Mouse (Mus musculus): ENCODE measurements around the gene Olfr1255. TPM values are rescaled to one million over a fixed set of nuclear protein-coding genes. Genes with fewer than 3 reads are reported as not detected.

Olfr1255 gene
- not detected in 2 replicates for polyA plus RNA-seq (2012; ENCODE audit: insufficient read depth, insufficient read length, missing spikeins)

DNA sequence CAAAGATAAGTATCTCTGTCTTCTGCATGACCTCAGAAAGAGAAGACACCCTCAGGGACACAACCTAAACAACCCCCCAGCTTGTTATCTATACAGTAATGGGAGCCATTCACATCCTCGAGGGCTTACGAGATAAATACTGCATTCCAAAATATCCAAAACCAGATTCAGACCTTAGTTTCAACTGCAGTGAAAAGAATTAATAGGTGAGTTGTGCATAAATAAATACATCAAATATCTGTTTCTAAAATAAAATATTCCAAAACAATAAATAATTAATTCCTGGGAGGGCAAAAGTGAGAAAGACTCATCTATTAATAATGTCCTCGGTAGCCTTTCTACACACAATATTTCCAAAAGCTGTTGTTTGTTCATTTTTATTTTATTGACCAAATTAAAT lies at the start of gene Olfr1255:
TSS of gene Olfr1255 (plus strand) at position 301 of the 400 bp plus-strand sequence.
- H3K4me3 ChIP-seq (ENCODE audit: insufficient read depth, low read depth, low read length) = no peak within 1 kb of the TSS
- H3K4me1 ChIP-seq (ENCODE audit: control insufficient read depth, insufficient read depth, insufficient read length, low read length) = no peaks in the 10 kb centered on the region
- H3K27ac ChIP-seq (replicated peaks; ENCODE audit: low read depth, low read length) = no peak within 1 kb of the TSS

DNA sequence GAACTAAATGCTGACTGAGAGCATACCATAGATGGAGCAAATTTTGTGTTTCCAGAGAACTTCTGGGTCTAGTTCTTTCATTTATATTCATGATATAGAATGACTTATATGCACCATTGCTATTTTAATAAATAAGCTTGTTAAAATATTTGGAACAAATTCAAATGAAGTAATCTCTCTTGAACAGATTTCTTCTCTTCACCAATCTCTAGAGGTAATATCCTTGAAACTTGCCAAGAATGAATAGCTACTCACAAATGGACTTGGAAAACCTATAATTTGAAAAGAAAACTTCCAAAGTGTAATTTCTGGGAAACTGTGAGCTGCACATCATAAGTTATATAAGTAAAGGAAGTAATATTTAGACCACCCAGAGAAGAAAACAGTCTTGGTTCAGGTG lies 18.3 kb upstream of the Olfr1255 start, which contains the start of gene Olfr1254:
TSS of gene Olfr1254 (minus strand) at position 101 of the 400 bp plus-strand sequence.
- H3K27ac ChIP-seq (replicated peaks; ENCODE audit: low read depth, low read length) = no peak within 1 kb of the TSS
- H3K4me1 ChIP-seq (ENCODE audit: control insufficient read depth, insufficient read depth, insufficient read length, low read length) = no peaks in the 10 kb centered on the region
- no peak within 1 kb of the TSS for H3K4me3 ChIP-seq (ENCODE audit: insufficient read depth, low read depth, low read length)

DNA sequence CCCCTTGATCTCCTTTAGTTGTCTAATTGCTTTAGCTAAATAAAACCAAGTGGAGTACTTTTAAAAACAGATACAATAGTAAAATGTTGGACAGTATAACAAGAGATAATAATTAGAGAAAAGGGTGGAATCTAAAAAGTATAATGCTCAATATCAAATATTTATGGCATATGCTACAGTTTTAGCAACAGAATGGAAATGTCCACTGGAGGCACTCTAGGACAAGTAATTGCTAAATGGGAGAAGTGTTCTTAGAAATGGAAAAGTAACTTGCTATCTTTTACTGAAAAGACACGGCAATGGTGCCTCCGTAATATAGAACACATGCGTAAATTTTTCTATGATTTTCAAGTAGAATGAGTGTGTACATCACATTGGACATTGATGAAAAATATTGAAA lies 12.3 kb upstream of the Olfr1255 start:
- no peaks in the 10 kb centered on the region for H3K4me1 ChIP-seq (ENCODE audit: control insufficient read depth, insufficient read depth, insufficient read length, low read length)
- H3K4me3 ChIP-seq (ENCODE audit: insufficient read depth, low read depth, low read length) = no peak overlapping the region
- H3K27ac ChIP-seq (replicated peaks; ENCODE audit: low read depth, low read length) = no peak overlapping the region

DNA sequence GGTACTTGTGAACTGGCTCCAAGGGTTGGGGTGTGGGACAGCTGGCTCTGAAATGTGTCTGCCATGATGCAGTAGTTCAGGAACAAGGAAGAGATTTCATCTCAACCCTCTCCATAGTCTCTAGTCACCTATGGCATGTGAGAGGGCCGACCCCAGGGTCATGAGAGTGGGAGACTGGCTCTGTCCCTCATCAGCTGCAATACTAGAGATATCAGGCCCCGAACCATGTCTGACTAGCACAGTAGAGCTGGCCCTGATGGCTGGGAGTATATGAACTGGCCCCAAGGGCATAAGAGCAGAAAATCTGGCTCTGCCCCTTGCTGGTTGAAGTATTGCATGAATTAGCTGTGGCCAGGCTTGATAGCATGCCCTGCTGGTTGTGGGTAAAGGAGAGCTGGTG lies 1.1 kb upstream of the Olfr1255 start:
- H3K4me1 ChIP-seq (ENCODE audit: control insufficient read depth, insufficient read depth, insufficient read length, low read length) = no peaks in the 10 kb centered on the region
- H3K4me3 ChIP-seq (ENCODE audit: insufficient read depth, low read depth, low read length) = no peak overlapping the region
- no peak overlapping the region for H3K27ac ChIP-seq (replicated peaks; ENCODE audit: low read depth, low read length)

DNA sequence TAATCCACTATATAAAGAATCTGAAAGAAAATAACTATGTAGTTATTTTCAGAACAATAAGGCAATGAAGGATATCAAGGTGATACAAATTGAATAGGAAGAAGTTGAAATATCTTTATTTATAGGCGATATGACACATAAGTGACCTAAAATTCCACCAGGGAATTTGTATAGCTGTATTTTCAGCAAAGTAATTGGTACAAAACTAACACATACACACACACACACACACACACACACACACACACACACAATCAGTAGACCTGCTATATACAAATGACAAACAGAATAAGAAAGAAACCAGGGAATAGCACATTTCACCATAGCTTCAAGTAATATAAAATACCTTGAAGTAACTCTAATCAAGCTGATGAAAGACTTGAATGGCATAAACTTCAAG lies 8.4 kb downstream of the Olfr1255 start:
- no peaks in the 10 kb centered on the region for H3K4me1 ChIP-seq (ENCODE audit: control insufficient read depth, insufficient read depth, insufficient read length, low read length)
- no peak overlapping the region for H3K4me3 ChIP-seq (ENCODE audit: insufficient read depth, low read depth, low read length)
- no peak overlapping the region for H3K27ac ChIP-seq (replicated peaks; ENCODE audit: low read depth, low read length)

DNA sequence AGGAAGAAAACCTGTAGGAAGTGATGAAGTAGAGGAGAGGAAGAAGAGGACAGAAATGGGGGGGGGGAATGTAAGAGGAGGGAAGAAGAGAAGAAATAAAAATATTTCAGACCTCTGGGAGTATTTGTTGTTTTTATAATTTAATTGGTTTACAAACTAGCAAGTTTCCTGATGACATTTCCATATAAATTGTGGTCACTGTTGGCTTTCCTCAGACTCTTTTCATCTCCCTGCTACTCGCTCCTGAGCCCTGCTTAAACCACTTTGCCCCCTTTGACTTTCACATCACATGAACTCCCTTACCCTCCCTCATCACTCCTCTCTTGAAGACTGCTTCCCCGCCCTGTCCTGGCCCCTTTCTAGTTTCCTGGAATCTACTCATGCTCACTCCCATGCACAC lies 29.6 kb downstream of the Olfr1255 start, which contains the start of gene Olfr1256:
TSS of gene Olfr1256 (minus strand) at position 101 of the 400 bp plus-strand sequence.
- H3K4me3 ChIP-seq (ENCODE audit: insufficient read depth, low read depth, low read length) = no peak within 1 kb of the TSS
- no peak within 1 kb of the TSS for H3K27ac ChIP-seq (replicated peaks; ENCODE audit: low read depth, low read length)
- no peaks in the 10 kb centered on the region for H3K4me1 ChIP-seq (ENCODE audit: control insufficient read depth, insufficient read depth, insufficient read length, low read length)

DNA sequence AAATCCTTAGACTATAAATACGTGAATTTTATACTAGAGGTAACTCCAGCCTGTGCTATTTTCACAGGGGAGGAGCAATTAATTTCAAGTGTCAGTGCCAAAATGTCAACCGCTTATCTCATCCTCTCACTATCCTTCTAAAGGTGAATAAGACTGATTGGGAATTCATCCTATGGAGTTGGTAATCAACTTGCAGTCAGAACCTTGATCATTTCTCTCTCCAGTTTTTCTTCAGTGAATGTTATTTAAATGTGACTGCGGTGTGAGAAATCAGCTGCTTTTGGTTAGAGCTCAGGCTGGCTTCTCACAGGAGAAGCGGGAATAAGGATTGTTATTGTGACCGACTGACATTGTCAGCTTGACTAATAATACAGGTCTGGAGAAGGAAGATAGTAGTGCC lies 36.3 kb downstream of the Olfr1255 start, which contains the start of gene Olfr48:
TSS of gene Olfr48 (minus strand) at position 101 of the 400 bp plus-strand sequence.
- no peak within 1 kb of the TSS for H3K27ac ChIP-seq (replicated peaks; ENCODE audit: low read depth, low read length)
- no peak within 1 kb of the TSS for H3K4me3 ChIP-seq (ENCODE audit: insufficient read depth, low read depth, low read length)
- H3K4me1 ChIP-seq (ENCODE audit: control insufficient read depth, insufficient read depth, insufficient read length, low read length) = no peaks in the 10 kb centered on the region

DNA sequence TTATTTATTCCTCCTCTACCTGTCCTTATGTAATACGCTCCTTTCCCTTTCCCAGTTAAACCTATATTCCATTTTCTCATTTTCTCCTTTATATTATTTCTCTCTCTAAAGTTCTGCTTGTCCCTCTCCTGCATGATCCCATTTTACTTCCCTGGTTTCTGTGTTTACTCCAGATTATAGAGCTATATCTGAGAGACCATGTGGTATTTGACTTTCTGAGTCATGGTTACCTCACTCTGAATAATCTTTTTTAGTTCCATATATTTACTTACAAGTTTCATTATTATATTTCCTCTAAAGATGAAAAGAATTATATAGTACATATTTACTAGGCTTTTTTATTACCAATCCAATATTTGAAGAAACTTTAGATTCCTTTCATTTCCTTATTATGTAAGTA lies 37.4 kb downstream of the Olfr1255 start:
- no peak overlapping the region for H3K4me3 ChIP-seq (ENCODE audit: insufficient read depth, low read depth, low read length)
- H3K27ac ChIP-seq (replicated peaks; ENCODE audit: low read depth, low read length) = no peak overlapping the region
- no peaks in the 10 kb centered on the region for H3K4me1 ChIP-seq (ENCODE audit: control insufficient read depth, insufficient read depth, insufficient read length, low read length)

Other genes starting within 250 kb of the Olfr1255 start
- not detected in 2 replicates for gene Olfr1245, start 233.6 kb upstream of the Olfr1255 start, polyA plus RNA-seq (2012; ENCODE audit: insufficient read depth, insufficient read length, missing spikeins)
- not detected in 2 replicates for gene Olfr1246, start 218.9 kb upstream of the Olfr1255 start, polyA plus RNA-seq (2012; ENCODE audit: insufficient read depth, insufficient read length, missing spikeins)
- gene Olfr1247, start 197.9 kb upstream of the Olfr1255 start, polyA plus RNA-seq (2012; ENCODE audit: insufficient read depth, insufficient read length, missing spikeins) = not detected in 2 replicates
- not detected in 2 replicates for gene Olfr1248, start 193.8 kb upstream of the Olfr1255 start, polyA plus RNA-seq (2012; ENCODE audit: insufficient read depth, insufficient read length, missing spikeins)
- gene Olfr1249, start 177.1 kb upstream of the Olfr1255 start, polyA plus RNA-seq (2012; ENCODE audit: insufficient read depth, insufficient read length, missing spikeins) = not detected in 2 replicates
- gene Olfr1250, start 150.6 kb upstream of the Olfr1255 start, polyA plus RNA-seq (2012; ENCODE audit: insufficient read depth, insufficient read length, missing spikeins) = not detected in 2 replicates
- not detected in 2 replicates for gene Olfr1251, start 140.1 kb upstream of the Olfr1255 start, polyA plus RNA-seq (2012; ENCODE audit: insufficient read depth, insufficient read length, missing spikeins)
- gene Olfr1252, start 87.0 kb upstream of the Olfr1255 start, polyA plus RNA-seq (2012; ENCODE audit: insufficient read depth, insufficient read length, missing spikeins) = not detected in 2 replicates
- gene Olfr1253, start 55.0 kb upstream of the Olfr1255 start, polyA plus RNA-seq (2012; ENCODE audit: insufficient read depth, insufficient read length, missing spikeins) = not detected in 2 replicates
- not detected in 2 replicates for gene Olfr1254, start 18.4 kb upstream of the Olfr1255 start, polyA plus RNA-seq (2012; ENCODE audit: insufficient read depth, insufficient read length, missing spikeins)
- not detected in 2 replicates for gene Olfr1256, start 29.5 kb downstream of the Olfr1255 start, polyA plus RNA-seq (2012; ENCODE audit: insufficient read depth, insufficient read length, missing spikeins)
- not detected in 2 replicates for gene Olfr48, start 36.2 kb downstream of the Olfr1255 start, polyA plus RNA-seq (2012; ENCODE audit: insufficient read depth, insufficient read length, missing spikeins)
- gene Olfr1257, start 66.4 kb downstream of the Olfr1255 start, polyA plus RNA-seq (2012; ENCODE audit: insufficient read depth, insufficient read length, missing spikeins) = not detected in 2 replicates
- not detected in 2 replicates for gene Olfr1258, start 115.3 kb downstream of the Olfr1255 start, polyA plus RNA-seq (2012; ENCODE audit: insufficient read depth, insufficient read length, missing spikeins)
- not detected in 2 replicates for gene Olfr1259, start 136.6 kb downstream of the Olfr1255 start, polyA plus RNA-seq (2012; ENCODE audit: insufficient read depth, insufficient read length, missing spikeins)
- gene Olfr1260, start 162.3 kb downstream of the Olfr1255 start, polyA plus RNA-seq (2012; ENCODE audit: insufficient read depth, insufficient read length, missing spikeins) = not detected in 2 replicates
- not detected in 2 replicates for gene Olfr1261, start 179.2 kb downstream of the Olfr1255 start, polyA plus RNA-seq (2012; ENCODE audit: insufficient read depth, insufficient read length, missing spikeins)
- gene Olfr1262, start 188.1 kb downstream of the Olfr1255 start, polyA plus RNA-seq (2012; ENCODE audit: insufficient read depth, insufficient read length, missing spikeins) = not detected in 2 replicates
- not detected in 2 replicates for gene Olfr1263, start 200.1 kb downstream of the Olfr1255 start, polyA plus RNA-seq (2012; ENCODE audit: insufficient read depth, insufficient read length, missing spikeins)
- gene Olfr1264, start 213.5 kb downstream of the Olfr1255 start, polyA plus RNA-seq (2012; ENCODE audit: insufficient read depth, insufficient read length, missing spikeins) = not detected in 2 replicates
- not detected in 2 replicates for gene Olfr1265, start 223.3 kb downstream of the Olfr1255 start, polyA plus RNA-seq (2012; ENCODE audit: insufficient read depth, insufficient read length, missing spikeins)

Data from brown adipose tissue, adult 24 weeks (tissue).